Mouse (Mus musculus): ENCODE data around the gene Lrfn1.

- TF ChIP-seq NANOG (IDR thresholded peaks at IDR 0.05; ENCODE audit: borderline replicate concordance, low read length): no peak
- no peak for TF ChIP-seq CTCF (conservative IDR thresholded peaks at IDR 0.05; ENCODE audit: low read length)
Observed at GRCm38 (mm10) chr7:28435660-28436259, 16.0 kb upstream of the Lrfn1 start.
